Mouse (Mus musculus) urinary bladder, postnatal 25 days (tissue): ENCODE results near the gene Myo9b.

Source experiments
- DNase-seq: peaks from one replicate; pipeline ENCODE4 v3.0.0; 2022; ENCODE audit warnings: low spot score

Gene Myo9b

DNA sequence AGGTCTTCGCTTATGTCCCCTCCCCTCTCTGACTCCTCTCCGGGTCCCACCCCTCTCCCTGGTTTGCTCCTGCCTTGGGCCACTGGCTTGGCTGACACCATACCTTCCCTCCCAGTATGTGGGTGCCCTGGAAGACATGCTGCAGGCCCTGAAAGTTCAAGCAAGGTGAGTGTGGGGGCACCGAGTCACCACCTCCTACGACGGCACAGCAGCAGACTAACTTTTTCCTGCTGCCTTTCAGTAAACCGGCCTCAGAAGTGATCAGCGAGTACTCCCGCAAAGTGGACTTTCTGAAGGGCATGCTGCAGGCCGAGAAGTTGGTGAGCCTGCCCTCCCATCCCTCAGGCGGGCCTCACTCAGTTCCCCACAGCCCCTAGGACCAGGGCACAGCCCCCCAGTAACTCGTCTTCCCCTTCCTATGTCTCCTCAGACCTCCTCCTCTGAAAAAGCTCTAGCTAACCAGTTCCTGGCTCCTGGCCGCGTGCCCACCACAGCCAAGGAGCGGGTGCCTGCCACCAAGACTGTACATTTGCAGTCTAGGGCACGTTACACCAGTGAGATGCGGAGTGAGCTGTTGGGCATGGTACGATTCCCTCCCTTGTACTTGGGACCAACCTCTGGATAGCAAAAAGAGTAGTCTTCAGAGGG, 95.1 kb downstream of the Myo9b start:
- DNase-seq, result no peak

DNA sequence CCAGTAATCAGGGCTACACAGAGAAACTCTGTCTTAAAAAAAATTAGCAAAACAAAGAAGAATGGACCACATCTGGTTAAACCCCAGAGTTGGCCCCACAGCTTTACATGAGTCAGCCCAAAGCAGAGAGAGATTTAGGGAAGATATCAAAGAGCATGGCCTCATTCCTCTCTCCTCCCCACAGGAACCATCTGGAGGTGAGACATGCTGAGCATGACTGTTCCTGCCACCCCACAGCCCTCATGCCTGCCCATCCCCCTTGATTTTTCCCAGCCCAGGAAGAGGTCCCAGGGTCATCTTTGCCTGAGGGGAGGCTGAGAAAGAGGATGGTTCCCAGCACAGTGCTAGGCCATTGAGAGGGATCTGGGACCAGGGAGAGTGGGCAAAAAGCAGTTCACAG, 95.9 kb downstream of the Myo9b start:
- no peak for DNase-seq

DNA sequence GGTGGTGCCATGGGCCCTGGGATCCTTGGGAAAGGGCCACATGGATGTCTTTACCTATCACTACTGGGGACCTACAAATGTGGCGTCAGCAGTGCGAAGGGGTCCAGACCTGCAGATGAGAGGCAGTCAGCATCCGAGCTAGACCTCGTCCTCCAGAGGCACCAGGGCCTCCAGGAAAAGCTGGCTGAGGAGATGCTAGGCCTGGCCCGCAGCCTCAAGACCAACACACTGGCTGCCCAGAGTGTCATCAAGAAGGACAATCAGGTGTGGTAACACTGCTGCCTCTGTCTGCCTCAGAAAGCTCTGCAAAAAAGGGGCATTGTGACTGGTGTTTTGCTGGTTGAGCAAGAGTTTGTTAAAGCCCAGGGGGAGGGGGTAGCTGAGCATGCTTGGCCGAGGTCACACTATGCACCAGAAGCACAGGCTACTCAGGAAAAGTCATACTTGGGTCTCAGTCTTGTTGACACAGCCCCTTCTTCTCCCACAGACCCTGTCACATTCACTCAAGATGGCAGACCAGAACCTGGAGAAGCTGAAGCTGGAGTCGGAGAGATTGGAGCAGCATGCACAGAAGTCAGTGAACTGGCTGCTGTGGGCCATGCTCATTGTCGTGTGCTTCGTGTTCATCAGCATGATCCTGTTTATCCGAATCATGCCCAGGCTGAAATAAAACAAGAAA, 96.7 kb downstream of the Myo9b start:
- DNase-seq, result no peak

- no peak for DNase-seq
Measured at GRCm38 (mm10) chr8:71370711-71371235, 98.3 kb downstream of the Myo9b start.

DNA sequence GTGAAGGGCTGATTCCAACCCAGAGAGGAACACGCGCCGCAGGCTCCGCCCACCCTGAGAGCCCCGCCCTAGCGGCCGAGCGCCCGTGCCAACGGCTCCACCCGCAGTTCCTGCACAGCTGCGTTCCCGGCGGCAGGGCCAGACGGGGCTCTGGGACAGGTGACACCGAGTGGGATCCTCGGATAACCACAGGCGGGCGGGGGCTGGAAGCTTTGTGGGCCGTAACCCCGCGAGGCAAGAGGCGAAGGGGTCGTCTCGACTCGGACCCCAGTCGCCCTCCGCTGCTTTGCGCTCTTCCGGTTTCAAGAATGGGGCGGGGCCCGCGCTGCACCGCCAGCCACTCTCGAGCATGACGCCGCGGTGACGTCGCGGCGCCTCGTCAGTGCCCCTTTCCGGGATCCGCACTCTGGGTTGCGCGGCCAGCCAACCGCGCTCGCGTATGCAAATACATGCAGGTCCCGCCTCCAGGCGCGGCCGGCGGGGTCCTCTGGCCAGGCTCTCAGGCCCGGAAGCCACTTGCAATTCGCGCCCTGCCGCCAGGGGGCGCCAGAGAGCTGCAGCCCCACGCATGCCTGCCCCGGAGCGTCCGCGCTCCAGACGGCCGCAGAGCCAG, 98.8 kb downstream of the Myo9b start, which contains the start of gene Ocel1:
Gene Ocel1, plus strand, starts transcription at position 63 of the 613 bp plus-strand sequence.
- peak; percentile 95 for DNase-seq

- no peak for DNase-seq
Measured at GRCm38 (mm10) chr8:71372427-71372826, 99.9 kb downstream of the Myo9b start.

DNA sequence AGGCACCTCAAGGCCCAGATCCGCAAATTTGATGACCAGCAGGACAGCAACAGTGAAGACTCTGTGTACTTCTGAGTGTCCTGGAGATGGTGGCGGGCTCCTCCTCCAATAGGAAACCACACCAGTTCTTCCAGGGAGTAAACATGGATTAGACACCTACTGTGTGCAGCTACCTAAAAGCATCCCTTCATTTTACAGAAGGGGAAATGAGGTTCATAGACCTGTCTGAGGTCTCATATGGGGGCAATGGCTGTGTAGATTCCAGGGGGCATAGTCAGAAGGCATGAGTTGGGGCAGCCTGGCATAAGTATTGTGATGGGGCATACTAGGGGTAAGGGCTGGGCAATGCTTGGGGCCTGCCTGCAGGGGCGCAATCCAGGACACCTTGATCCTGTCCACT, 100.5 kb downstream of the Myo9b start:
- DNase-seq, result no peak

- no peak for DNase-seq
Measured at GRCm38 (mm10) chr8:71374616-71375206, 102.2 kb downstream of the Myo9b start.

DNA sequence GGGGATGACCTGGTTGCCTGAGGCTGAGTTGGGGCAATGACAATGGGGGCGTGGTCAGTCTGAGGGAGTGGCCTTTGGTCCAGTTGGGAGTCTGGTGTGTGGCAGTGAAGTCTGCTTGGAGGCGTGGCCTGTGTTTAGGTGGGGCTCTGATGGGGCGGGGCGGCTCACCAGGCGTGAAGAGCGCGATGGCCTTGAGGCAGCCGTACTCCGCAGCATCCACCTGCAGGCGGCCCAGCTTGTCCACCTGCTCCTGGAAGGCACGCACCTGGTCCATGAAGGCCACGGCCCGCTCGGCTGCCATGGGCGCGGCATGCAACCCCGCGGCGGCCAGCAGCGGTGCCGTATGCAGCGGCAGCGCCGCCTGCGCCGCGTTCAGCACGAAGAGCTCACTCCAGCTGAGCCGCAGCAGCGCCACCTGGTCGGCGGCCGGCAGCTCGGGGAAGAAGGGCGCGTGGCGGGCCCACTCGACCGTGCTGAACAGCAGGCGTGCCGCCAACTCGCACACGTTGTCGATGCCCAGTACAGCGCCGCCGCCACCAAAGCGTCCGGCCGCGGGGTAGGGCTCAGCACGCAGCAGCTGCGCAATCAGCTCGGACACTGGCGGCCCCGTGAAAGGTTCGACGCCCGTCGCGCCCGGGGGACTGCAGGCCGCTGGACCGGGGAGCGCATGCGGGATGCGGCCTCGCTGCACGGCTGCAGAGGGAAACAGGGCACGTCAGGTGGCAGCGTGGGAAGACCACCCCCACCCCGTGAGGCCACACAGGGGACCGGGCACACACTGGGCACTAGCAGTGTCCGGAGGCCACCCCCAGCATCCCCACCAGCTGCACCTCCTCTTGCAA, 103.3 kb downstream of the Myo9b start:
- DNase-seq, result peak; percentile 59

GRCm38 (mm10) chr8:71376423-71377030, 104.0 kb downstream of the Myo9b start:
- DNase-seq, result no peak

DNA sequence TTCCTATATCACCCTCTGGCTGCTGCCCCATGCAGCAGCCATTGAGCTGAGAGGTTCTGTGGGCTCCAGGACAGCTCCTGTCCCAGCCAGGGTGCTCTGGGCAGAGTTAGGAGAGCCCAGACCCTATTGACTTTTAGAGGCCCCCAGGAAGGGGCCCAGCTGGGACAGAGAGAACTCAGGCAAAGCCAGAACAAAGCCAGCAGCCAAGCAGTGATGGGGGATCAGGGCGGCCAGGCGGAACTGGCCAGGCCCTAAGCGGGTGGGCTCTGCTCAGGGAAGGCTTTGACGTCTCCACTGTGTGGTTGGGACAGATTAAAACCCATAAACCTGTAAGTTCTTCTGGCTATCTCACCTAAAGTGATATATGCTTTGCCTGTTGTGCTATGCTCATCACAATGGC, 106.5 kb downstream of the Myo9b start:
- no peak for DNase-seq

GRCm38 (mm10) chr8:71379512-71380075, 107.1 kb downstream of the Myo9b start:
- DNase-seq, result no peak

GRCm38 (mm10) chr8:71380178-71381171, 108.0 kb downstream of the Myo9b start:
- no peak for DNase-seq

- peak; percentile 81 for DNase-seq
Measured at GRCm38 (mm10) chr8:71381421-71381970, 109.0 kb downstream of the Myo9b start, which contains the start of gene Nr2f6. Gene Nr2f6 (minus strand): TSS chr8:71381960.

DNA sequence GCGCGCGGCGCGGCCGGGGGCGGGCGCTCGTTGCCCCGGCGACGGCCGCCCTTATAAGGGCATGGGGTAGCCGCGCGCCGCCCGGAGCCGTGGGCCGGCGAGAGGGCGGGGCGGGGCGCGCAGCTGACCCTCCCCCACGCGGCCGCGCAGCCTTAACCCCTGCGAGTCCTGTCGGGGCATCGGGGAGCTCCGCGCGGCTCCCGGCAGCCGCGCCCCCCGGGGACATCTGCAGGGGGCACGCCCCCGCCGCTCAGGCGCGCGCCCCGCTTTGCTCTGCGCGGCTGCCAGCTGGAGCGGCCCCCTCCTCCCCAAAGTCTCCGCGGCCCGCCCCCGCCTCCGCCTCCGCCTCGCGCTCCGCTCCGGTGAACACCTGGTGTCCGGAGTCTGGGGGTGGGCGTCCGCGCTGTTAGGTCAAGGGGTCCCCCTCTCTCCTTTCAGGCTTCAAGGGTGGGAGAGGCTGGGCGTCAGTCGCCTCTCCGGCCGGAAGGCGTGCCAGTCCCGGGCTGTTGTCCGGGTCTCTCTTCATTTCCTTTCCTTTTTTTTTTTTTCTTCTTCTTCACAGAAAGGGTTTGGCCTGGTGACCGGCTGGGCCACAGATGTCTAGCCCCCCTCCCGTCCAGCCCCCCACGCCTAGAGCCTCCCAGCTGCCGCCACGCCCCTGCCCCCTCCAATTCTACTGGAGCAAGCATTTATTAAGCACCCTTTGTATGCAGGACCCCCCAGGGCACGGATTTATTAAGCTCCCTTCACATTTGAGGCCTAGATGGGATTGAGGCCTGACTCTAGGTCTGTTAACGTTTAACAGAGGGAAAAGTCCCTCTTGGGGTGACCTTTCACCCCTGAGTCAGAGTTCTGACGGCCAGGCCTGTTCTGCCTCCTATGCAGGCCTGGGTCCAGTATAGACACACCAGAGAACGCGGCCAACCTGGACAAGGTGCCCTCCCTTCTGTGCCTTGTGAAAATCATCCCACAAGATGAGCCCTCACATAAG, 109.8 kb downstream of the Myo9b start:
- DNase-seq, result peak; percentile 88

GRCm38 (mm10) chr8:71383396-71383795, 110.9 kb downstream of the Myo9b start:
- DNase-seq, result no peak

GRCm38 (mm10) chr8:71383860-71384259, 111.3 kb downstream of the Myo9b start:
- no peak for DNase-seq

DNA sequence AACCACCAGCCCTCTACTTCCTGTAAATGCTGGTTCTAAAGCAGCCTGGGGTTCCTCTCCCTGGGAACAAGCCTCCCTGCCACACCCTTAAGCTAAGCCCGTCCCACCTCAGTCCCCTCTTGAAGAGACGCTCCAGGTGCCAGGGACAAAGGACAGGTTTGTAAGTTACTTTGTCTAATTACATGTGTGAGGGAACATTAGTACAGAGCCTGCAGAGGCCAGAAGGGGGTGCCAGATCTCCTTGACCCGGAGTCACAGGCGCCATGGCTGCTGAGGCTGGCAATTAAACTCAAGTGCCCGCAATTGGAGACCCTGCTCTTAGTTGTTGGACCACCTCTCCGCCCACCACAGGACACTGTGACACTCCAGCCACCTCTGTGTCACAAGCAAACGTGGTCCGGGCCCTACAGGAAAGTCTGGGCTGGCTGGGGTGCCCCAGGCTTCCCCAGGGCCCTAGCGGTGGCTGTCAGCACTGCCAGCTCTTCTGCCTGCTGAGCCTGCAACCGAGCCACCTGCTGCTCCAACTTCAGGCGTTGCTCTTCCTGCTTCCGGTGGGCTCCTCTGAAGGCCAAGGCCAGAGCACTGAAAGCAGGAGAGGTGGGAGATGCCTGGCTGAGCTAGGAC, 112.8 kb downstream of the Myo9b start:
- no peak for DNase-seq
